Mouse (Mus musculus) myocyte (in vitro differentiated cells): ENCODE measurements around the gene A730071L15Rik. TPM values are rescaled to one million over a fixed set of nuclear protein-coding genes. Genes with fewer than 3 reads are reported as not detected.

Source experiments
- H3K27me3 ChIP-seq: one replicate; pipeline ENCODE4 v1.6.1; 2011; ENCODE audit not compliant: control insufficient read depth, insufficient read depth, insufficient read length
- H3K36me3 ChIP-seq: one replicate; pipeline ENCODE4 v1.6.1; 2011; ENCODE audit not compliant: control insufficient read depth, insufficient read depth
- H3K4me2 ChIP-seq: one replicate; pipeline ENCODE4 v1.6.1; 2011; ENCODE audit warnings: low read depth, control low read depth
- H3K4me3 ChIP-seq: one replicate; pipeline ENCODE4 v1.5.1; 2011; ENCODE audit warnings: mild to moderate bottlenecking, control low read depth, moderate library complexity
- H3K79me2 ChIP-seq: one replicate; pipeline ENCODE4 v1.6.1; 2011; ENCODE audit not compliant: control insufficient read depth, insufficient read depth
- H3ac ChIP-seq: one replicate; pipeline ENCODE4 v1.6.1; 2011; ENCODE audit not compliant: control insufficient read depth, insufficient read length
- CEBPB ChIP-seq: IDR thresholded peaks from 2 replicates; pipeline ENCODE4 v1.6.1; 2011; ENCODE audit warnings: mild to moderate bottlenecking, moderate library complexity; ENCODE audit not compliant: poor library complexity, insufficient read depth, severe bottlenecking
- E2F4 ChIP-seq: IDR thresholded peaks from one replicate; pipeline ENCODE4 v1.6.1; 2011; ENCODE audit warnings: mild to moderate bottlenecking, control low read depth, moderate library complexity; ENCODE audit not compliant: insufficient read depth
- MYOD1 ChIP-seq, 3 experiments: IDR thresholded peaks; one replicate each; pipeline ENCODE4 v1.6.1; 2011; ENCODE audit warnings: control low read depth in 2 of 3, low read depth in 2 of 3, mild to moderate bottlenecking in 2 of 3, moderate library complexity in 1 of 3; ENCODE audit not compliant: insufficient read length in 2 of 3, control insufficient read depth in 1 of 3
- MYOG ChIP-seq, 3 experiments: IDR thresholded peaks; one replicate each; pipeline ENCODE4 v1.6.1; 2011; ENCODE audit warnings: control low read depth in 2 of 3, low read depth in 2 of 3, mild to moderate bottlenecking in 2 of 3; ENCODE audit not compliant: insufficient read length in 2 of 3, control insufficient read depth in 1 of 3, insufficient read depth in 1 of 3
- POLR2A ChIP-seq: IDR thresholded peaks from one replicate; pipeline ENCODE4 v1.6.1; 2011; ENCODE audit warnings: low read depth, mild to moderate bottlenecking, control low read depth, moderate library complexity; ENCODE audit not compliant: insufficient read length
- POLR2AphosphoS2 ChIP-seq: IDR thresholded peaks from one replicate; pipeline ENCODE4 v1.6.1; 2011; ENCODE audit warnings: low read depth, control low read depth; ENCODE audit not compliant: insufficient read length
- SRF ChIP-seq: IDR thresholded peaks from one replicate; pipeline ENCODE4 v1.6.1; 2011; ENCODE audit warnings: low read depth; ENCODE audit not compliant: control insufficient read depth, insufficient read length
- TCF12 ChIP-seq: IDR thresholded peaks from one replicate; pipeline ENCODE4 v1.6.1; 2011; ENCODE audit warnings: mild to moderate bottlenecking, control low read depth; ENCODE audit not compliant: poor library complexity, insufficient read depth, severe bottlenecking
- TCF3 ChIP-seq: IDR thresholded peaks from one replicate; pipeline ENCODE4 v1.6.1; 2011; ENCODE audit warnings: low read depth, control low read depth; ENCODE audit not compliant: insufficient read length
- USF1 ChIP-seq: IDR thresholded peaks from one replicate; pipeline ENCODE4 v1.6.1; 2011; ENCODE audit warnings: low read depth, mild to moderate bottlenecking, control low read depth, moderate library complexity
- polyA plus RNA-seq: library from polyadenylated mRNA; unstranded; fragments of >200 nt; fragmentation: generic; extraction: Trizol; gene quantifications from one replicate; pipeline ENCODE4 v1.2.1, GENCODE M21; 2012; ENCODE audit warnings: missing spikeins

Gene A730071L15Rik
- polyA plus RNA-seq, result 0.07 TPM

DNA sequence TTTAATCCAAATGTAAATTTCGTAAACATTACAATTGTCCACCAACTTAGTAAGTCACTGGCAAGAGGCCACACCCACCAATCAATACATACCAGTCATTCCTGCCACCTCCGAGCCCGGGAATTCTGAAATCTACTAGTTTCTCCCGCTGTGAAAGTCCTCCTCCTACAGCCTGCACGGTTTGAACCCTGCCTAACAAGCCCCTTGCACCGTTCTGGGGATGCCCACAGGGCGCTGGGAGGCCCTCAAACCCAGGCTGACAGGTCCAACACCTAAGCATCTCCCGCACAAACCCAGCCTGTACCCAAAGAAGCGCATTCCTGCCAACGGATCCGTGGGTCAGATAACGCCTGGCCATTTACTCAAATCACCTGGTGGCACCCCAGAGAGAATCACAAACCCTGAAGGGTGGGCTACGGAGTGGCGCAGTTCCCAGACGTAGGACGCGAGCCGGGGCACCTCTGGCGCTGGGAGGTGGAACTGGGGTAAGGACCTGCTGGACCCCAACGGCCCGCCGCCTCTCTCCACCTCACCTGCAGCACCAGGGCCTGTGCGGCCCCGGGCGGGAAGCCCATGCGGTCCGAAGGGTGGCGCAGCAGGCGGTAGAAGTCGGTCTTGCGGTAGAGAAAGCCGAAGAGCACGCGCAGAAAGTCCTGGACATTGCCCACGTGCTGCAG, at the start of gene A730071L15Rik:
TSS of gene A730071L15Rik (plus strand) at position 620 of the 677 bp plus-strand sequence.
- Histone ChIP-seq H3K4me3 (peak within 1 kb of the TSS; percentile 98), H3K79me2 (peaks cover 53% of the 10 kb centered on the region), H3K36me3 (no peaks in the 10 kb centered on the region)

GRCm38 (mm10) chr11:6152864-6153263, 47.0 kb upstream of the A730071L15Rik start:
- Histone ChIP-seq H3K4me2 (no peak overlapping the region), H3K27me3 (no peaks in the 10 kb centered on the region), H3K36me3 (peaks cover 4% of the 10 kb centered on the region), H3K79me2 (peaks cover 35% of the 10 kb centered on the region), H3ac (no peak overlapping the region), H3K4me3 (no peak overlapping the region)
- TF ChIP-seq TCF3 (no peak), TCF12 (no peak), CEBPB (no peak), SRF (no peak), MYOG (IDR thresholded peaks at IDR 0.05; ENCODE audit: control insufficient read depth in 1 of 3, insufficient read depth in 1 of 3, insufficient read length in 2 of 3, low read depth in 2 of 3) (no peak), POLR2AphosphoS2 (no peak)

More for the DNA sequence above, at the start of gene A730071L15Rik:
- Histone ChIP-seq H3ac (peak within 1 kb of the TSS; percentile 7), H3K4me2 (peak within 1 kb of the TSS; percentile 95), H3K27me3 (no peaks in the 10 kb centered on the region)
- TF ChIP-seq CEBPB (no peak), USF1 (no peak), E2F4 (peak; percentile 59), SRF (no peak), MYOD1 (IDR thresholded peaks at IDR 0.05; ENCODE audit: control insufficient read depth in 1 of 3, insufficient read length in 2 of 3, low read depth in 2 of 3) (no peak), POLR2AphosphoS2 (no peak)

- no peak overlapping the region for H3K4me3 ChIP-seq
- no peaks in the 10 kb centered on the region for H3K27me3 ChIP-seq
- no peak overlapping the region for H3ac ChIP-seq
- peaks cover 47% of the 10 kb centered on the region for H3K79me2 ChIP-seq
- H3K36me3 ChIP-seq, result peaks cover 4% of the 10 kb centered on the region
- peak overlapping the region; percentile 22 for H3K4me2 ChIP-seq
- TF ChIP-seq E2F4, result no peak
- peak in 2 of 3 experiments; percentile 53 to 81 for TF ChIP-seq MYOG (IDR thresholded peaks at IDR 0.05; ENCODE audit: control insufficient read depth in 1 of 3, insufficient read depth in 1 of 3, insufficient read length in 2 of 3, low read depth in 2 of 3)
- TF ChIP-seq MYOD1 (IDR thresholded peaks at IDR 0.05; ENCODE audit: control insufficient read depth in 1 of 3, insufficient read length in 2 of 3, low read depth in 2 of 3), result peak in 1 of 3 experiments; percentile 81
- TF ChIP-seq USF1, result no peak
- no peak for TF ChIP-seq CEBPB
- no peak for TF ChIP-seq SRF
Measured at GRCm38 (mm10) chr11:6154211-6154701, 45.6 kb upstream of the A730071L15Rik start.

- TF ChIP-seq MYOD1 (IDR thresholded peaks at IDR 0.05; ENCODE audit: control insufficient read depth in 1 of 3, insufficient read length in 2 of 3, low read depth in 2 of 3) (peak in 1 of 3 experiments; percentile 12), E2F4 (no peak)
- Histone ChIP-seq H3K27me3 (no peaks in the 10 kb centered on the region), H3ac (no peak overlapping the region), H3K4me2 (no peak overlapping the region), H3K79me2 (peaks cover 58% of the 10 kb centered on the region), H3K36me3 (no peaks in the 10 kb centered on the region), H3K4me3 (no peak overlapping the region)
Measured at GRCm38 (mm10) chr11:6156651-6157050, 43.2 kb upstream of the A730071L15Rik start.

GRCm38 (mm10) chr11:6157119-6157518, 42.7 kb upstream of the A730071L15Rik start:
- Histone ChIP-seq H3K79me2 (peaks cover 56% of the 10 kb centered on the region), H3K36me3 (no peaks in the 10 kb centered on the region), H3ac (no peak overlapping the region), H3K4me3 (no peak overlapping the region), H3K4me2 (no peak overlapping the region), H3K27me3 (no peaks in the 10 kb centered on the region)
- TF ChIP-seq TCF12 (no peak), MYOG (IDR thresholded peaks at IDR 0.05; ENCODE audit: control insufficient read depth in 1 of 3, insufficient read depth in 1 of 3, insufficient read length in 2 of 3, low read depth in 2 of 3) (no peak), TCF3 (no peak), CEBPB (no peak), SRF (no peak), USF1 (no peak), POLR2A (no peak), E2F4 (no peak), MYOD1 (IDR thresholded peaks at IDR 0.05; ENCODE audit: control insufficient read depth in 1 of 3, insufficient read length in 2 of 3, low read depth in 2 of 3) (no peak)
